Mouse (Mus musculus): ENCODE measurements around the gene 5830473C10Rik. TPM values are rescaled to one million over a fixed set of nuclear protein-coding genes. Genes with fewer than 3 reads are reported as not detected.

Gene 5830473C10Rik
- polyA plus RNA-seq (2015; fragmentation: Illumina TruSeq; extraction: RNeasy Lipid Tissue Mini Kit (QIAGEN cat#74804); ENCODE audit: insufficient read depth, low replicate concordance), result not detected

DNA sequence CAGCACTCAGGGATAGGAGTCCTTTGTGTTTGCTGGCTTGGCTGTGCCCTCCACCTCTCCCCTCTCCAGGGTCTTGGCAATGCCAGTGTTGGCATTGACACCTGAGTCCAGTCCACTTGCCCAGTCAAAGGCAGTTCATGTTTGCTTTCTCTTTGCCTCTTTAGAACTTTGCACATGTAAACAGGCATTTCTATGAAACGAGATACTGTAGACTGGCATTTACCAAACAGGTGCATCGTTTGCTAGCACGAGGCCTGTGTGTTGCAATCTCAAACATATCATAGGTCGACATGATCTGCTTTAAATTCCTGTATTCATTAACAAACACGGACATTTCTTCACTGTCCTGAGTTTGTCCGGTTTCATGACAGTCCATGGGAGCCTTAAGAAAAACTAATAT is at the start of gene 5830473C10Rik:
5830473C10Rik (plus strand) TSS at position 365 of the 400 bp plus-strand sequence.

DNA sequence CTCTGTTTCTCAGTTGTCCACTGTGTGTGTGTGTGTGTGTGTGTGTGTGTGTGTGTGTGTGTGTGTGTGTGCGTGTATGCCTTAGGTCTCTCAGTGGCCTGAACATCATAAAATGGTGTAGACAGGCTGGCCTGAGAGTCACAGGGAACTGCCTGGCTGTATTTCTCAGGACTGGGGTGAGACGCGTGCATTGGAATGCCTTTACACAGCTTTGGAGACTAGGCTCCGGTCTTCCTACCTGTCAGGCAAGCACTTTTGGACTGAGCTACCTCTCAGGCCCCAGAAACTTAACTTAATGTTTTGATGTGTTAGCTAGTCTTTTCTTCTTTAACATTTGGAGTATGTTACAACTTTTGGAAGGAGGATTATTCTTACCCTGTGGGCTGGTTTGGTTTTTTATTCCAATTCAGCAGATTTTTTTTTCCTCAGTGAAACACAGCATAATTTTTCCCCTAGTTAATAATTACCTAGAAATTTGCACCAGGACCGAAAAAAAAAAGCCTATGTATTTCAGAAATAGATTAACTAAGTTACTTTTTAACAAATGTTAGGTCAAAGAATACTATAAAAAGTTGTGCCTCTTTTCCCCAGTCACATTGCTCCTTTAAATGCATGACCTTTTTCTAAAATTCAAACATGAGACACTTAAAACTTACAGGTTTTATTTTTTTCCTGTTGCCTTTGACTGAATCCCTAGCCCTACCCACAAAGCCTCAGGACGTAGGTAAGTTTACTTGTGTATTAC is 42.4 kb upstream of the 5830473C10Rik start, which contains the start of gene Afm:
Afm (plus strand) TSS at position 577 of the 745 bp plus-strand sequence.

DNA sequence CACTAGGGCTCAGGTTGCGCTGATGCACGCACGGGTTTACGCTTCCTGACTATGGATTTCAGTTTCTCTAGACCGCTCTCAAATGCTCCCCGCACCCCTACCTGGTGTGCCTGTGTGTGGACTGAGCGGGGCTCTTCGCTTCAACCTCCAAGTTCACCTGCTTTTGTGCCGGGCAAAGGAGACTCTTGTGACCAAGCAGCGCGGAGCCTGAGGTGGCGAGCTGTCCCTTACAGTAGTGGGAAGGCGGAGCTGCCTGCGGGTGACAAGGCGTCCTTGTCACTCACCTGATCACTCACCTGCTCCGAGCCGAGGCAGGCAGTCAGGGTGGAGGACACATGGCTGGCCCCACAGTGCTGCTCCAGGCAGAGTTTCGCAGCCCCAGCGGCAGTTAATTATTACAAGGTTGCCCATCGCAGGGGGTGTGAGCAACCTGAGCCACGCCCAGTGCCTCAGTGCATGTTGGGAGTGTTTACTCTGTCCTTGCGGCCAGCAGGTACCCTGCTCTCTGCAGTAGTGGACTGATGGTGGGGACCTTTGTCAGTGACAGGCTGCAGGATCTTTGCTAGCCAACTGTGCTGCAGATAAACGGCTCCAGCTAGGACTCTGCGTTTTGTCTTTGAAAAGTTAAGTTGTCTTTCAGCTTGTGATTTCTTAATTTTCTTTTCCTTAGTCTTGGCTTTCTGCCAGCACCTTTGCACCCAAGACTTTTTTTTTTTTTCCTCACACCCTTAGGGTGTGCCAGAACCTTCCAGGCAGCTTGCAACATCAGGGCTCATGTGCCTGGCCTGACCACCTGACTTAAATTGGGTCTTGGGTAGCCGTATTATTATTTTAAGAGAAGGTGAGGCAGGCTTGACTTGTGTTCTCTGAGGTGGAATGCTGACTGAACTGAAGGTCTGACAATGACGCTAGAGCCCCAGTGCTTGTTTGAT is 79.6 kb downstream of the 5830473C10Rik start, which contains the start of gene Rassf6:
Rassf6 (minus strand) TSS at position 372 of the 932 bp plus-strand sequence.

Other genes with a start within 250 kb of the 5830473C10Rik start
- gene Ankrd17, start 194.5 kb upstream of the 5830473C10Rik start, polyA plus RNA-seq (2015; fragmentation: Illumina TruSeq; extraction: RNeasy Lipid Tissue Mini Kit (QIAGEN cat#74804); ENCODE audit: insufficient read depth, low replicate concordance), result 74.1 TPM
- gene Gm9958, start 193.9 kb upstream of the 5830473C10Rik start, polyA plus RNA-seq (2015; fragmentation: Illumina TruSeq; extraction: RNeasy Lipid Tissue Mini Kit (QIAGEN cat#74804); ENCODE audit: insufficient read depth, low replicate concordance), result 10.3 TPM
- not detected for gene Alb, start 100.2 kb upstream of the 5830473C10Rik start, polyA plus RNA-seq (2015; fragmentation: Illumina TruSeq; extraction: RNeasy Lipid Tissue Mini Kit (QIAGEN cat#74804); ENCODE audit: insufficient read depth, low replicate concordance)
- 5.7 TPM for gene Afp, start 70.4 kb upstream of the 5830473C10Rik start, polyA plus RNA-seq (2015; fragmentation: Illumina TruSeq; extraction: RNeasy Lipid Tissue Mini Kit (QIAGEN cat#74804); ENCODE audit: insufficient read depth, low replicate concordance)
- not detected for gene Afm, start 42.2 kb upstream of the 5830473C10Rik start, polyA plus RNA-seq (2015; fragmentation: Illumina TruSeq; extraction: RNeasy Lipid Tissue Mini Kit (QIAGEN cat#74804); ENCODE audit: insufficient read depth, low replicate concordance)
- gene Rassf6, start 79.5 kb downstream of the 5830473C10Rik start, polyA plus RNA-seq (2015; fragmentation: Illumina TruSeq; extraction: RNeasy Lipid Tissue Mini Kit (QIAGEN cat#74804); ENCODE audit: insufficient read depth, low replicate concordance), result 6.1 TPM
- gene Cxcl5, start 198.3 kb downstream of the 5830473C10Rik start, polyA plus RNA-seq (2015; fragmentation: Illumina TruSeq; extraction: RNeasy Lipid Tissue Mini Kit (QIAGEN cat#74804); ENCODE audit: insufficient read depth, low replicate concordance), result 1.7 TPM
- gene Ppbp, start 207.4 kb downstream of the 5830473C10Rik start, polyA plus RNA-seq (2015; fragmentation: Illumina TruSeq; extraction: RNeasy Lipid Tissue Mini Kit (QIAGEN cat#74804); ENCODE audit: insufficient read depth, low replicate concordance), result 117 TPM
- gene Pf4, start 211.3 kb downstream of the 5830473C10Rik start, polyA plus RNA-seq (2015; fragmentation: Illumina TruSeq; extraction: RNeasy Lipid Tissue Mini Kit (QIAGEN cat#74804); ENCODE audit: insufficient read depth, low replicate concordance), result 62.9 TPM
- gene Cxcl3, start 225.0 kb downstream of the 5830473C10Rik start, polyA plus RNA-seq (2015; fragmentation: Illumina TruSeq; extraction: RNeasy Lipid Tissue Mini Kit (QIAGEN cat#74804); ENCODE audit: insufficient read depth, low replicate concordance), result not detected
- gene Cxcl15, start 233.4 kb downstream of the 5830473C10Rik start, polyA plus RNA-seq (2015; fragmentation: Illumina TruSeq; extraction: RNeasy Lipid Tissue Mini Kit (QIAGEN cat#74804); ENCODE audit: insufficient read depth, low replicate concordance), result not detected

All from spleen, adult 10 weeks (tissue).